Mouse (Mus musculus) thymus, postnatal 0 days (tissue): ENCODE results near the gene Polr2g. TPM values are rescaled to one million over a fixed set of nuclear protein-coding genes. Genes with fewer than 3 reads are reported as not detected.

ENCODE experiments used
- DNase-seq: peaks from one replicate; pipeline ENCODE4 v3.0.0-alpha.2; 2015; ENCODE audit warnings: low spot score
- polyA plus RNA-seq: library from polyadenylated mRNA; unstranded; fragments of >200 nt; fragmentation: Nextera tagmentation; extraction: Ambion mirVana; gene quantifications from 2 replicates; pipeline ENCODE4 v1.2.1, GENCODE M21; 2015

Polr2g gene
- polyA plus RNA-seq, 1 experiment from 2014 or later = 233 TPM

GRCm38 (mm10) chr19:8758899-8759298 is 39.5 kb downstream of the Polr2g start:
- no peak for DNase-seq

DNA sequence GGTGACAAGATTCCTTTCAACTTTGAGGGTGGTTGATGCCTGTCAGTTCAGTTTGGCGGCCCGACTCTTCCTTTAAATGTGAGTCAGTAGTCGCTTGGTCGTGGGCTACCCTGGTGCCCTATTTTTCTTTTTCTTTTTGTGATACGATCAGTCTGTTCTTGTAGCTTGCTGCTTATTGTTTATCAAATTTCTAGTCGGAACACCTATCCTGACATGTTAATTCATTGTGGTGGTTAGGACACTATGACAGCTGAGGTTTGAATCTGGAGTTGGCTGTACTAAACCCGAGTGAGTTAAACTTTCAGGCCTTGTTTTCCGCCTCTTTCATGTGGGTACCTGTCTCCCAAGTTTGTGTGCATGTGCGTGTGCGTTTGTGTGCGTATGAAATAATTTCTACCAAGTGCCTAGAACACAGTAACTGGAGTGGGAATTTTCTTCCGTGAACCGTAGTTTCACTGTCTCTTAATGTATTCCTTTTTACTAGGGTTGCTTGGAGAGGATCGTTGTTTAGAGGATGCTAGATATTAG is 40.8 kb downstream of the Polr2g start:
- DNase-seq = peak; percentile 65

DNA sequence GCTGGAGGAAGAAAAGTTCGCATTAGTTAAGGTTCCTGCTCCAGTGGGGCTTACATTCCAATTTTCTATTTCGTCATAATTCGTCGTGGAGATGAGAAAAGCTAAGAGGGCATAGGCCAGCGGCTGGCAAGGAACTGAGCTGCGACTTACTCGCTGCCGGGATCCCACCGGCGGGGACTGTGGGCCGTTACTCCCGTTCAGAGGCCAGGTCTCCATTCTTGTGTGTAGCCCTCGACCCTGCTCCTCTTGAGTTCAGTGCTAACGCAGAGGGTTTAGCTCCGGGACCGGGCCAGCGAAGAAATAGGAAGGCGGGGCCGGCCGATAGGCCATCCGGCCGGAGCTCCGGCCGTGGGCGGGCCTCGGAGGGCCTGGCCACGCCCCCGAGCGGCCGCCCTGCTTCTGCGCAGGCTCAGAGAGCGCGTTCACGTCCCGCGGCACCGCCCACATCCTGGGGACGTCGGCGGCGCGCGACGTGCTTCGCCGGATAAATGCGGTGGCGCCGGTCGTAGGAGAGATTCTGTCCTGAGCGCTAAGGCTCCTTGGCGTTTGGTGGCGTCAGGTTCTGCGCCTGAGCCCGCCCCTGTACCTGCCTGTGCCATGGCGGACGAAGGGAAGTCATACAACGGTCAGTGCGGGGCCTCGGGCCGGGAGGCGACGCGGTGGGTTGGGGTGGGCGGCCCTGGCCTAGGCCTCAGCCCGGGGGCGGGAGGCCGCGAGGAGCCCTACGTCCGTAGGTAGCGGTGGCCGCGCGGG is 41.6 kb downstream of the Polr2g start, which contains the start of gene Nxf1:
Gene Nxf1, plus strand, starts transcription at position 439 of the 753 bp plus-strand sequence.
- peak; percentile 95 for DNase-seq

GRCm38 (mm10) chr19:8755652-8756051 is 42.7 kb downstream of the Polr2g start:
- no peak for DNase-seq

GRCm38 (mm10) chr19:8747368-8747767 is 51.0 kb downstream of the Polr2g start:
- no peak for DNase-seq

GRCm38 (mm10) chr19:8745382-8745781 is 53.0 kb downstream of the Polr2g start:
- DNase-seq = no peak

Other genes starting within 250 kb of the Polr2g start
- 0.04 and 0.22 TPM in 2 replicates for gene Slc22a8, start 207.3 kb downstream of the Polr2g start, polyA plus RNA-seq
- gene Slc22a6, start 180.5 kb downstream of the Polr2g start, polyA plus RNA-seq = not detected in 2 replicates
- gene Chrm1, start 134.8 kb downstream of the Polr2g start, polyA plus RNA-seq = 0.04 and 0.05 TPM in 2 replicates
- gene Slc3a2, start 75.2 kb downstream of the Polr2g start, polyA plus RNA-seq = 122 and 131 TPM in 2 replicates
- 101 and 103 TPM in 2 replicates for gene Wdr74, start 62.8 kb downstream of the Polr2g start, polyA plus RNA-seq
- 0.79 and 0.84 TPM in 2 replicates for gene 1700092M07Rik, start 57.9 kb downstream of the Polr2g start, polyA plus RNA-seq
- 108 and 114 TPM in 2 replicates for gene Stx5a, start 57.2 kb downstream of the Polr2g start, polyA plus RNA-seq
- 182 and 200 TPM in 2 replicates for gene Nxf1, start 41.5 kb downstream of the Polr2g start, polyA plus RNA-seq
- 205 and 223 TPM in 2 replicates for gene Tmem223, start 27.6 kb downstream of the Polr2g start, polyA plus RNA-seq
- 154 and 166 TPM in 2 replicates for gene Tmem179b, start 24.1 kb downstream of the Polr2g start, polyA plus RNA-seq
- 24.1 and 24.7 TPM in 2 replicates for gene Taf6l, start 12.2 kb downstream of the Polr2g start, polyA plus RNA-seq
- 2.9 and 3.5 TPM in 2 replicates for gene Zbtb3, start 4.0 kb upstream of the Polr2g start, polyA plus RNA-seq
- 44.1 and 49.8 TPM in 2 replicates for gene Ttc9c, start 20.8 kb upstream of the Polr2g start, polyA plus RNA-seq
- 4.3 and 5.3 TPM in 2 replicates for gene Hnrnpul2, start 21.4 kb upstream of the Polr2g start, polyA plus RNA-seq
- not detected in 2 replicates for gene AC129217.1, start 31.2 kb upstream of the Polr2g start, polyA plus RNA-seq
- 54.6 and 63.0 TPM in 2 replicates for gene Bscl2, start 38.9 kb upstream of the Polr2g start, polyA plus RNA-seq
- gene Gng3, start 40.6 kb upstream of the Polr2g start, polyA plus RNA-seq = 0.36 and 0.66 TPM in 2 replicates
- 0.78 and 1.1 TPM in 2 replicates for gene Lrrn4cl, start 52.2 kb upstream of the Polr2g start, polyA plus RNA-seq
- gene Ubxn1, start 72.9 kb upstream of the Polr2g start, polyA plus RNA-seq = 171 and 178 TPM in 2 replicates
- gene Uqcc3, start 82.3 kb upstream of the Polr2g start, polyA plus RNA-seq = 106 and 119 TPM in 2 replicates
- gene Lbhd1, start 85.2 kb upstream of the Polr2g start, polyA plus RNA-seq = 67.6 and 70.2 TPM in 2 replicates
- gene Gm49403, start 85.4 kb upstream of the Polr2g start, polyA plus RNA-seq = not detected in 2 replicates
- gene 1810009A15Rik, start 90.3 kb upstream of the Polr2g start, polyA plus RNA-seq = 80.7 and 98.0 TPM in 2 replicates
- not detected in 2 replicates for gene Gm49416, start 90.3 kb upstream of the Polr2g start, polyA plus RNA-seq
- gene Ints5, start 94.4 kb upstream of the Polr2g start, polyA plus RNA-seq = 32.4 and 33.6 TPM in 2 replicates
- 51.9 and 55.5 TPM in 2 replicates for gene Ganab, start 99.5 kb upstream of the Polr2g start, polyA plus RNA-seq
- 28.4 and 29.3 TPM in 2 replicates for gene B3gat3, start 121.8 kb upstream of the Polr2g start, polyA plus RNA-seq
- gene Rom1, start 130.8 kb upstream of the Polr2g start, polyA plus RNA-seq = 4.7 TPM in 2 replicates
- 25.2 and 27.1 TPM in 2 replicates for gene Eml3, start 131.0 kb upstream of the Polr2g start, polyA plus RNA-seq
- 203 and 214 TPM in 2 replicates for gene Mta2, start 143.3 kb upstream of the Polr2g start, polyA plus RNA-seq
- gene Tut1, start 155.3 kb upstream of the Polr2g start, polyA plus RNA-seq = 31.2 and 32.4 TPM in 2 replicates
- gene Eef1g, start 168.5 kb upstream of the Polr2g start, polyA plus RNA-seq = 326 and 340 TPM in 2 replicates
- 20.3 and 22.3 TPM in 2 replicates for gene Ahnak, start 190.7 kb upstream of the Polr2g start, polyA plus RNA-seq